Mouse (Mus musculus): ENCODE measurements around the gene Ccdc124. TPM values are rescaled to one million over a fixed set of nuclear protein-coding genes. Genes with fewer than 3 reads are reported as not detected.
"Not testable (repeated sequence)": the region's sequence is repeated elsewhere in the genome, so short reads cannot be mapped to it uniquely, and the experiment has no call there.

Ccdc124 gene
- polyA plus RNA-seq, 2 experiments, result 58.9 to 96.2 TPM

GRCm38 (mm10) chr8:70898661-70899198, 25.0 kb upstream of the Ccdc124 start:
- Histone ChIP-seq H3K36me3 (ENCODE audit: control insufficient read depth, insufficient read depth, low read length) (peaks cover 22% of the 10 kb centered on the region), H3K4me1 (ENCODE audit: control insufficient read depth, insufficient read depth, low read length) (peaks cover 6% of the 10 kb centered on the region; the same call in 1 of the 2 replicates), H3K27ac (replicated peaks; ENCODE audit: low read depth, low read length) (no peak overlapping the region), H3K4me3 (replicated peaks; ENCODE audit: low read length) (no peak overlapping the region), H3K4me2 (replicated peaks; ENCODE audit: low read depth, low read length, severe bottlenecking) (no peak overlapping the region), H3K9ac (ENCODE audit: low read depth, low read length, severe bottlenecking) (peak overlapping the region; percentile 67; the same call in 1 of the 2 replicates), H3K9me3 (ENCODE audit: control insufficient read depth, low read length) (no peaks in the 10 kb centered on the region), H3K27me3 (ENCODE audit: control insufficient read depth, insufficient read depth, low read length) (no peaks in the 10 kb centered on the region)
- no peak for ATAC-seq (ENCODE audit: low FRiP score, low read depth)
- DNase-seq (ENCODE audit: low spot score), result no peak
- TF ChIP-seq POLR2A (IDR thresholded peaks at IDR 0.05; ENCODE audit: borderline replicate concordance, extremely low read depth, insufficient read depth, insufficient read length), result no peak
- 36% methylated on average over 2 of the region's 2 CpGs for WGBS

- H3K9ac ChIP-seq (ENCODE audit: low read depth, low read length, severe bottlenecking), result peak overlapping the region; percentile 67
- peak overlapping the region; percentile 92 for H3K4me2 ChIP-seq (replicated peaks; ENCODE audit: low read depth, low read length, severe bottlenecking)
- peaks cover 6% of the 10 kb centered on the region; the same call in 1 of the 2 replicates for H3K4me1 ChIP-seq (ENCODE audit: control insufficient read depth, insufficient read depth, low read length)
- peaks cover 30% of the 10 kb centered on the region for H3K36me3 ChIP-seq (ENCODE audit: control insufficient read depth, insufficient read depth, low read length)
- H3K4me3 ChIP-seq (replicated peaks; ENCODE audit: low read length), result peak overlapping the region; percentile 77
- DNase-seq (ENCODE audit: low spot score) (peak; percentile 81), ATAC-seq (ENCODE audit: low FRiP score, low read depth) (peak; percentile 38)
- TF ChIP-seq POLR2A (IDR thresholded peaks at IDR 0.05; ENCODE audit: borderline replicate concordance, extremely low read depth, insufficient read depth, insufficient read length), result no peak
- H3K9me3 ChIP-seq (ENCODE audit: control insufficient read depth, low read length), result no peaks in the 10 kb centered on the region
- peak overlapping the region; percentile 77 for H3K27ac ChIP-seq (replicated peaks; ENCODE audit: low read depth, low read length)
- peaks cover 9% of the 10 kb centered on the region for H3K27me3 ChIP-seq (ENCODE audit: control insufficient read depth, insufficient read depth, low read length)
- WGBS, result 0% methylated on average over 20 of the region's 20 CpGs
These were observed 24.1 kb upstream of the Ccdc124 start for GRCm38 (mm10) chr8:70897681-70898413.

- peak; percentile 87; the same call in 1 of the 2 replicates for TF ChIP-seq POLR2A (IDR thresholded peaks at IDR 0.05; ENCODE audit: borderline replicate concordance, extremely low read depth, insufficient read depth, insufficient read length)
- H3K27me3 ChIP-seq (ENCODE audit: control insufficient read depth, insufficient read depth, low read length), result peaks cover 16% of the 10 kb centered on the region
- ATAC-seq (ENCODE audit: low FRiP score, low read depth) (peak; percentile 98), DNase-seq (ENCODE audit: low spot score) (peak; percentile 99)
- H3K4me3 ChIP-seq (replicated peaks; ENCODE audit: low read length), result peak within 1 kb of the TSS; percentile 77
- peak within 1 kb of the TSS; percentile 88 for H3K9ac ChIP-seq (ENCODE audit: low read depth, low read length, severe bottlenecking)
- H3K36me3 ChIP-seq (ENCODE audit: control insufficient read depth, insufficient read depth, low read length), result peaks cover 30% of the 10 kb centered on the region
- peak within 1 kb of the TSS; percentile 77 for H3K27ac ChIP-seq (replicated peaks; ENCODE audit: low read depth, low read length)
- under 1% methylated on average over 60 of the region's 60 CpGs for WGBS
- H3K4me2 ChIP-seq (replicated peaks; ENCODE audit: low read depth, low read length, severe bottlenecking), result peak within 1 kb of the TSS; percentile 94
- H3K9me3 ChIP-seq (ENCODE audit: control insufficient read depth, low read length), result no peaks in the 10 kb centered on the region
- peaks cover 10% of the 10 kb centered on the region for H3K4me1 ChIP-seq (ENCODE audit: control insufficient read depth, insufficient read depth, low read length)
These were observed 23.4 kb upstream of the Ccdc124 start, which contains the start of gene Rpl18a for GRCm38 (mm10) chr8:70897021-70897680. TSS of gene Rpl18a (minus strand) at chr8:70897412.

GRCm38 (mm10) chr8:70896316-70897020, 22.7 kb upstream of the Ccdc124 start:
- H3K9me3 ChIP-seq (ENCODE audit: control insufficient read depth, low read length), result no peaks in the 10 kb centered on the region
- ATAC-seq (ENCODE audit: low FRiP score, low read depth) (no peak), DNase-seq (ENCODE audit: low spot score) (no peak)
- peaks cover 10% of the 10 kb centered on the region for H3K4me1 ChIP-seq (ENCODE audit: control insufficient read depth, insufficient read depth, low read length)
- H3K9ac ChIP-seq (ENCODE audit: low read depth, low read length, severe bottlenecking), result peak overlapping the region; percentile 88
- 0 out of 2 replicates have a peak overlapping the region, but pooled peaks have one; percentile 49 for H3K27ac ChIP-seq (replicated peaks; ENCODE audit: low read depth, low read length)
- H3K27me3 ChIP-seq (ENCODE audit: control insufficient read depth, insufficient read depth, low read length), result peaks cover 22% of the 10 kb centered on the region
- no peak for TF ChIP-seq POLR2A (IDR thresholded peaks at IDR 0.05; ENCODE audit: borderline replicate concordance, extremely low read depth, insufficient read depth, insufficient read length)
- WGBS, result 4% methylated on average over 25 of the region's 25 CpGs
- H3K4me3 ChIP-seq (replicated peaks; ENCODE audit: low read length), result peak overlapping the region; percentile 77
- H3K4me2 ChIP-seq (replicated peaks; ENCODE audit: low read depth, low read length, severe bottlenecking), result peak overlapping the region; percentile 94
- H3K36me3 ChIP-seq (ENCODE audit: control insufficient read depth, insufficient read depth, low read length), result peaks cover 30% of the 10 kb centered on the region

GRCm38 (mm10) chr8:70895571-70896259, 22.0 kb upstream of the Ccdc124 start:
- not testable (repeated sequence) for H3K27ac ChIP-seq (replicated peaks; ENCODE audit: low read depth, low read length); H3K4me1 ChIP-seq (ENCODE audit: control insufficient read depth, insufficient read depth, low read length); H3K9me3 ChIP-seq (ENCODE audit: control insufficient read depth, low read length); ATAC-seq (ENCODE audit: low FRiP score, low read depth); DNase-seq (ENCODE audit: low spot score)
- Histone ChIP-seq H3K4me3 (replicated peaks; ENCODE audit: low read length) (peak overlapping the region; percentile 77), H3K4me2 (replicated peaks; ENCODE audit: low read depth, low read length, severe bottlenecking) (peak overlapping the region; percentile 94), H3K27me3 (ENCODE audit: control insufficient read depth, insufficient read depth, low read length) (peaks cover 30% of the 10 kb centered on the region), H3K9ac (ENCODE audit: low read depth, low read length, severe bottlenecking) (0 out of 2 replicates have a peak overlapping the region, but pooled peaks have one; percentile 88), H3K36me3 (ENCODE audit: control insufficient read depth, insufficient read depth, low read length) (peaks cover 30% of the 10 kb centered on the region)
- 87% methylated on average over 22 of the region's 24 CpGs for WGBS
